Mouse (Mus musculus) heart, adult 8-10 months (tissue): Measurements from ENCODE around the gene Fam166a. TPM values are rescaled to one million over a fixed set of nuclear protein-coding genes. Genes with fewer than 3 reads are reported as not detected.
A peak's percentile ranks its signal among the peaks of the same experiment; 100 is the strongest.

ENCODE experiments used
- DNase-seq: peaks from one replicate; pipeline ENCODE4 v3.0.0; 2022; ENCODE audit warnings: low spot score
- total RNA-seq, 4 experiments: library from RNA; stranded (reverse); gene quantifications; 2 replicates each; pipeline ENCODE4 v1.2.4; 2022

The Fam166a gene
- not detected for total RNA-seq

DNA sequence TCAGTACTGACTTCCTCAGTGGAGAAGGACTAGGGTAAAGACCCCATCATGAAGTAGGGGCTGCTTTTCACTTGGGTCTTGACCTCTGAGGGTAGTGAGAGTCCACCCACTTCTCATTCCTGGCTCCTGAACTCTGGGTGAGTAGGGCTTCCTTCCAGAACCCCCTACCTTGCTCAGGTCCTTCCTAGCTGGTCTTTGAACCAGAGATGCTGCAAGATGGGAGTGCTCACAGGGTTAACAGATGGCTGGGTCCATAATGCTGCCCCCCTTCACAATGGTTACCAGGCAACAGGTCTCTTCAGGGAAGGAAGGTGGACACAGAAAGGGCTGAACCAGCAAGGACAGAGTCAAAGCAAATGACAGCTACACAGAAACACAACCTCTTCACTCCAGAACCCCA is at the start of gene Fam166a:
TSS of gene Fam166a (plus strand) at position 301 of the 400 bp plus-strand sequence.
- DNase-seq = no peak

DNA sequence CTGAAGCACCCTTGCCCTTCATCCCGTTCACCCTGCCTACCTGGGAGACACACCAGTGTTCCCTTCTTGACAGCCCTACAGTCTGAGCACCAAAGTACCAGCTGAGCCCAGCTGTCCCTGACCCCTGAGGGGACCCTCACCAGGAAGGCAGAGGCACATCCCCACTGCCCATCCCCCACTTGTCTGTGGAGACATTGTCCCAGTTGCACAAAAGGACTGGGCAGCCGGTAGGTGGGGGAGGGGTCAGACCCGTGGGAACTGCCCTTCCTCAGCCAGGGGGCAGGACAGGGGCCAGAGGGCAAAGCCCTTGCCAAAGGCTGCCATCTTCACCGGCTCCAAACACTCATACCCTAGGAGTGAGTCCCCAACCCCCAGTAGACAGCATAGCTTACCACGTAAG is 48.8 kb upstream of the Fam166a start:
- DNase-seq = no peak

DNA sequence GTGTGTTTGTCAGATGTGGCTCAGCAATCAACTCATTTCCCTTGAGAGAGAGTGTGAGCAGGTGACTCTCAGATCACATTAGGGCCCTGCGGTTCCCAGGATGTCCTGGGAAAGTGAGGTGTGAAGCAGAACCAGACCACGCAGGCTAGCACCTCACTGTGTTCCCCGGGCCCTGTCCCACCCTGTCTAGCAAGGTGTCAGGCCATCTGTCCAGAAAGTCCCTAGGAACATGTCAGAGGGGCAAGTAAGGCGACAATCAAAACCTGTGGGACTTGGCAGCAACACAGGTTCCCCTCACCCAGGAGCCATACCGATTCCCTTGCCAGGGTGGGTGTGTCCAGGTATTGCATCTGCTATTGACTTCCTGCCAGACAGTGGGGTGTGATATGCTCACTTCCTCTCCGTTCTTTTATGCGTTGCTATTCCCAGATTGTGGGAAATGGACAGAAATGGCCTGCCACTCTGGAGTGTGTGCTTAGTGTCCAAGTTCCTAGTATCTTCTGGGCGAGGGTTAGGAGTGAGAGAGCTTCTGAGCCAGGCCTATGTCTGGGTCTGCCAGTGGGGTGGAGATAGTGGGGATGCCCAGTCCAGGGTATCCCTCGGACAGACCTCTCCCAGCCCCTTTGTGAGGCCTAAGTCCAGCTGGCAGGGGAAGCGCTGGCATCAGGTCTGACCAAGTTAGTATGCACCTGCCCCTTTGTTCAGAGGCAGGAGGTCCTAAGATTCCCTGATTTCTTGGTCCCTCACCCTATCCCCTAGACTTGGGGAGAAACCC is 48.0 kb upstream of the Fam166a start:
- DNase-seq = no peak

GRCm38 (mm10) chr2:25171101-25171768 is 47.3 kb upstream of the Fam166a start:
- DNase-seq = no peak

DNA sequence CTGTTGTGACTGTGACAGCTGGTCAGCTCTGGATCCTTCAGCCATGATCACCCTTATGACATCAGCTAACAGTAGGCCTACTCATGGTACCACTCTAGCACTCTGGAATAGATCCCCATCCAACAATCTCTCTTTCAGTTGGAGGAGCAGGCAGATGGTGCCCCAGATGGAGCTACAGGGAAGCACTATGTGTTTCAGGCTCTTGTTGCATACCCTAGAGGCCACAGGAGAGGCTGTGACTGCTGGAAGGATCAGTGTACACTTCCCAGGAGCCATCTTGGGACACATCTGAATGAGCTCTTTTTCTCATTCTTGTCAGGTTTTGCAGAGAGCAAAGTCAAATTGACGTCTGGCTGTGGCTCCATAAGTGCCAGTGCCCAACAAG is 46.8 kb upstream of the Fam166a start:
- DNase-seq = no peak

GRCm38 (mm10) chr2:25172629-25173028 is 45.9 kb upstream of the Fam166a start:
- no peak for DNase-seq

- no peak for DNase-seq
These were observed 44.7 kb upstream of the Fam166a start for GRCm38 (mm10) chr2:25173821-25174220.

DNA sequence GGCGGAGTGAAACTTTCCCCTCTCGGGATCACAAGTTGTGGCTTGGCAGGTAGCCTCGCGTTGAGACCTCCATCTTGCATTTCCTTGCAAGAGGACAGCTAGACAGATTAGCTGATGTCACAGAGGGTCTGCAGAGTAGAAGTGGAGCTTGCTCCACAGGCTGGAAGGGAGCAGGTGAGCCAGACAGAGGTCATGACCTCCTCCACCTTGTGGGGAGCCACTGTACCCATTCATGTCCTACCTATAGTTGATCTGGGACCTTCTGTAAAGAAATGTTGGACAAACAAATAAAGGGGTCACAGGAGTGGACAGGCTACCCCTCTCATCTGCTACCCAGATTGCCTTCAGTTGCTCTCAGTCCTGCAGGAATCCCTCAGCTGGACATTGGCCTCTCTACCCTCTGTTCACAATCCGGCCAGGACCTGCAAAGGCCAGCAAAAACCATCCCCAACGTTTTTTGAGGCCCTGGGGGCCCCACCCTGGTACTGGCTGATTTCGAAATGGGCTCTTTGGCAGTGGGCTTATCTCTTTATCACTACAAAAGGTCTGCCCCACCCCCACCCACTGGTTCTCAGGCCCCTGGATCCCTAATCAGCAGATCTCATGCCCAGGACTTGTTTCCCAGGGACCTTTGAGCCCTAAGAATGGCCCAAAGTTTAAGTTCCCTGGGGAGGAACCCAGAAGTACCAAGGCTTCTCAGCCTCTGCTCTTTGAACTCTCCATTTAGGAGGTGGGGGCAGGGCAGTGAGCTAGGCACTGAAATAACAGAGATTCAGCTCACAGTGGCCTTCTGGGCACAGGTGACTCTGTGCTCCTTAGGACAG is 43.5 kb upstream of the Fam166a start:
- no peak for DNase-seq

DNA sequence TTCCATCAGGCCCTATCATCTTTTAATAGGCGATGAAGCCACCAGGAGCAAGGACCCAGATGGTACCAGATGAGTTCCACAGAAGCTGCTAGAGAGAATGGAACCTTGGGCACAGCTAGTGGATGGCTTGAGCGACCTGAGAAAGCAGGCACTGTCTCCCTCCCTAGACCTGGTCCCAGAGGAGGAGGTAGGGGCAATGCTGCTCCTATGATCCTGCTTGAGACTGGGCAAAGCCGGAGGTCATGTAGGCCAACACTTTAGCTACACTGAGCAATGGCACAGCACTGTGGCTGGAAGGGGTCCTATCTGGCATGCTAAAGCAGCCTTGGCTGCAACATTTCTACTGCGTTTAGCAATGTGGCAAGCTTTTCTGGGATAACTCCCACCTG is 42.9 kb upstream of the Fam166a start:
- no peak for DNase-seq

DNA sequence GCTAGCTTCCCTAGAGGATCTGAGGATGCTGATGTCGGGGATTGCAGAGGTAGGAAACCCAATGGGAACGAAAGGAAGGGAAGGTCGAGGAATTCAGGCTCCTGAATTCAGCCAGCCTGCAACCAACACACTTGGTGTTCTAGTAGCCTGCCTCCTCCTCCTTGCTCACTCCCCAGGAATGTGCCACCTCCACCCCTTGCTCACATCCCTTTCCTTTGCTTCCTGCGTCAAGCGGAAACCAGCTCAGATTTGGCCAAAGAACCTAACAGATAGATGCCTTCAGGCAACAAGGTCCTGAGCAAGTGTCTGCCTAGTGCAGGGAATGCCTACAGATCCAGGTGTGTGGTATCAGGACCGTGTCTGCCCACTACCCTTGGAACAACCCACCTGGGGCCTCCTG is 42.0 kb upstream of the Fam166a start:
- peak; percentile 72 for DNase-seq

GRCm38 (mm10) chr2:25177076-25177475 is 41.5 kb upstream of the Fam166a start:
- no peak for DNase-seq

DNA sequence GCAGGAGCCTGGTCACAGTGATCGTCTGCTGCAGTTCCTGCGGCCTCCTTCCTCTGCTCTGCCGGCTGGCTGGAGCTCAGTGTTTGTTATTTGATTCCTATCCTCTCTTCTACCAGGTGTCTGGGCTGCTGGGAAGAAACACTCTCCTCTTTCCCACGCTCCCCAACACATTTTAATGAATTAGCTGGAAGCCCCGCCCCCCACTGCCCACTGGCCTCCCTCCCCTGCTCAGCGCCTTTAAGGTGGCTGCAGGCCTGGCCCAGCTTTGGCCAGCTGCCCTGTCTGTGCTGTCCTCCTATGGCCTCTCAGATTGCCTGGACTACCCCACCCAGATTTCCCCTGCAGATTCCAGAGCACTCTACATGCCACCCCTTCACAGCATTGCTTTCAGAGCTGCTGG is 40.9 kb upstream of the Fam166a start:
- DNase-seq = no peak

DNA sequence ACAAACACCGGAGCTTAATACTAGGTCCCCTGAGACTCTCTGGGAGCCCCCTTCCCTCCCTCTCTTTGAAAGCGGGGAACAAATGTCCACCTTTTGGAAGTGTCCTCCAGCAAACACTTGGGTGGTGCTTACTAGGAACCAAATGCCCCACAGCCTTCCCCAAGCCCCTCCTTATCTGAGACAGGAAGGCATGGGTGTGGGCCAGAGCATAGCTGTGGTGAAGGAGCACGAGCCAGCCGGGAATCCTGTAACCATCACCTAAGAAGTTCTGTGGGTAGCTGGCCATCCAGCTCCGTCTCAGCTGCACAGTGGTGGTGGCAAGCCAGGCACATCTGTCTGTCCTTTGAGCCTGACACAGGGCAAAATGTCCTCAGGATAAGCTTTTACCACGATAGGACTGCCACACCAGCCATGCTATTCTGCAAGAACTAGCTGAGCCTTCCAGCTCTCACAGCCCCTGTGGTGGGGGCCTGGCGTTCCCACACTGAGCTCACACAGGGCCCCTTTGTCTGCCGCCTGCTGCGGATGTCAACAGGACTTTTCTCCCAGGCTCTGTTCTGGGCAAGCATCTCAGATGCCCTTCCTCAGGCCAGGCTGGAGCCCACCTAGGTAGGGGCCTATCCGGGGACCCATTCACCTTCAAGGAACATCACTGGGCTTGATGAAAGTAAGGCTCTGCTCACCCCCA is 40.1 kb upstream of the Fam166a start:
- DNase-seq = no peak

GRCm38 (mm10) chr2:25179566-25180217 is 38.9 kb upstream of the Fam166a start:
- DNase-seq = no peak

- DNase-seq = peak; percentile 93
These were observed 38.1 kb upstream of the Fam166a start, which contains the start of gene Nrarp for GRCm38 (mm10) chr2:25180478-25180903. Nrarp (plus strand) TSS chr2:25180758.

GRCm38 (mm10) chr2:25180973-25181890 is 37.3 kb upstream of the Fam166a start:
- no peak for DNase-seq

- DNase-seq = no peak
These were observed 36.6 kb upstream of the Fam166a start for GRCm38 (mm10) chr2:25181891-25182397.

- no peak for DNase-seq
These were observed 35.9 kb upstream of the Fam166a start for GRCm38 (mm10) chr2:25182664-25183063.

GRCm38 (mm10) chr2:25183336-25183735 is 35.2 kb upstream of the Fam166a start:
- DNase-seq = no peak

DNA sequence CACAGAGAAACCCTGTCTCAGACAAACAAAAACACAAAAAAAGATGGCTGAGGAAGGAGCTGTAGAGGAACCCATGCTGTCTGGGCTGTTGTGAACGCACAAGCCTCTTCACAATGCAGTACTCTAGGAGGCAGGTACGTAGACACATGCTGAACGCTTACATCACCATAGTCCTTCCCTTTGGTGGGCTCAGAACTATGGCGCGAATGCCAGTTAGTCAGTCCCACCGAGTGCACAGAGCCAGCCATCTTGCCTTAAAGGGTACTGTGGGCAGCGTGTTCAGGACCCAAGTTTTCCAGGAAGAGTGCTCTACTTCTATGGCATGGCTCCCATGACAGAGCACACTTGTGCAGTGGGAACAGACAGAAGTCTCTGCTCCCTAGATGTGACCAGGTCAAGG is 34.0 kb upstream of the Fam166a start:
- no peak for DNase-seq
